Mouse (Mus musculus) MEL (cell line): Measurements from ENCODE around the gene Pold4. TPM values are rescaled to one million over a fixed set of nuclear protein-coding genes. Genes with fewer than 3 reads are reported as not detected.

Experiments
- DNase-seq: peaks from one replicate; pipeline ENCODE4 v3.0.0; 2011; ENCODE audit warnings: low read depth, low spot score
- H3K27ac ChIP-seq: 2 replicates; pipeline ENCODE4 v1.5.1; 2012; ENCODE audit warnings: low read depth, mild to moderate bottlenecking, control low read depth, low read length, moderate library complexity; ENCODE audit not compliant: control insufficient read depth
- H3K27me3 ChIP-seq, 2 experiments: fragments of 150-350 bp in 1 of 2; sonication (generic) in 1 of 2; 2 replicates each; pipeline ENCODE4 v1.6.1; 2012; ENCODE audit warnings: low read length in 2 of 2, mild to moderate bottlenecking in 2 of 2, improper control_type of control experiment in 1 of 2, moderate library complexity in 1 of 2; ENCODE audit not compliant: insufficient read depth in 2 of 2, control insufficient read depth in 1 of 2
- H3K36me3 ChIP-seq, 2 experiments: 2 replicates each; pipeline ENCODE4 v1.6.1; 2012 to 2014; ENCODE audit warnings: low read length in 2 of 2, improper control_type of control experiment in 1 of 2, inconsistent platforms in 1 of 2, mild to moderate bottlenecking in 1 of 2; ENCODE audit not compliant: insufficient read depth in 2 of 2, control insufficient read depth in 1 of 2
- H3K4me1 ChIP-seq, 2 experiments: fragments of 150-350 bp in 1 of 2; sonication (generic) in 1 of 2; 2 replicates each; pipeline ENCODE4 v1.6.1; 2012; ENCODE audit warnings: low read length in 2 of 2, improper control_type of control experiment in 1 of 2, mild to moderate bottlenecking in 1 of 2; ENCODE audit not compliant: insufficient read depth in 2 of 2, control insufficient read depth in 1 of 2
- H3K4me3 ChIP-seq, 2 experiments: fragments of 150-350 bp in 1 of 2; sonication (generic) in 1 of 2; 2 replicates each; pipeline ENCODE4 v1.5.1; 2012; ENCODE audit warnings: low read depth in 2 of 2, low read length in 2 of 2, mild to moderate bottlenecking in 2 of 2, moderate library complexity in 2 of 2, control low read depth in 1 of 2, improper control_type of control experiment in 1 of 2; ENCODE audit not compliant: control insufficient read depth in 1 of 2, insufficient read depth in 1 of 2
- H3K79me2 ChIP-seq: 2 replicates; pipeline ENCODE4 v1.6.1; 2012; ENCODE audit warnings: mild to moderate bottlenecking, low read length, moderate library complexity; ENCODE audit not compliant: control insufficient read depth, poor library complexity, insufficient read depth
- H3K9ac ChIP-seq: 2 replicates; pipeline ENCODE4 v1.6.1; 2012; ENCODE audit warnings: low read depth, mild to moderate bottlenecking, control low read depth, low read length, moderate library complexity; ENCODE audit not compliant: control insufficient read depth, poor library complexity, severe bottlenecking
- H3K9me3 ChIP-seq: fragments of 150-350 bp; sonication (generic); replicated peaks from 2 replicates; pipeline ENCODE4 v1.6.1; 2012; ENCODE audit warnings: mild to moderate bottlenecking, low read length, improper control_type of control experiment, moderate library complexity; ENCODE audit not compliant: insufficient read depth
- CHD1 ChIP-seq: IDR thresholded peaks from 2 replicates; pipeline ENCODE4 v1.6.1; 2012; ENCODE audit warnings: low read depth, mild to moderate bottlenecking, inconsistent platforms, low read length, improper control_type of control experiment
- CHD2 ChIP-seq: IDR thresholded peaks from 2 replicates; pipeline ENCODE4 v1.6.1; 2011; ENCODE audit warnings: low read length, improper control_type of control experiment
- CTCF ChIP-seq, 3 experiments: IDR thresholded peaks in 2 of 3; conservative IDR thresholded peaks in 1 of 3; 2 replicates each; pipeline ENCODE4 v1.5.1; 2011 to 2012; ENCODE audit warnings: low read length in 3 of 3, low read depth in 2 of 3, mild to moderate bottlenecking in 2 of 3, improper control_type of control experiment in 1 of 3, inconsistent platforms in 1 of 3, mixed read lengths in 1 of 3, moderate library complexity in 1 of 3; ENCODE audit not compliant: control insufficient read depth in 1 of 3, insufficient read depth in 1 of 3, poor library complexity in 1 of 3, severe bottlenecking in 1 of 3
- E2F4 ChIP-seq: IDR thresholded peaks from 2 replicates; pipeline ENCODE4 v1.6.1; 2011; ENCODE audit warnings: low read depth, low read length, improper control_type of control experiment, borderline replicate concordance
- ELF1 ChIP-seq: IDR thresholded peaks from 2 replicates; pipeline ENCODE4 v1.6.1; 2014; ENCODE audit warnings: low read depth, mild to moderate bottlenecking, inconsistent platforms, low read length, improper control_type of control experiment, moderate library complexity
- EP300 ChIP-seq, 2 experiments: IDR thresholded peaks; 2 replicates each; pipeline ENCODE4 v1.6.1; 2011; ENCODE audit warnings: improper control_type of control experiment in 2 of 2, low read length in 2 of 2, low read depth in 1 of 2, mild to moderate bottlenecking in 1 of 2
- ETS1 ChIP-seq: IDR thresholded peaks from 2 replicates; pipeline ENCODE4 v1.6.1; 2012; ENCODE audit warnings: low read depth, mild to moderate bottlenecking, inconsistent platforms, low read length, improper control_type of control experiment, moderate library complexity
- GABPA ChIP-seq: IDR thresholded peaks from 2 replicates; pipeline ENCODE4 v1.6.1; 2012; ENCODE audit warnings: low read depth, mild to moderate bottlenecking, inconsistent platforms, low read length, improper control_type of control experiment, moderate library complexity
- HCFC1 ChIP-seq: IDR thresholded peaks from 2 replicates; pipeline ENCODE4 v1.6.1; 2012; ENCODE audit warnings: low read depth, mild to moderate bottlenecking, inconsistent platforms, low read length, improper control_type of control experiment, moderate library complexity
- JUND ChIP-seq: IDR thresholded peaks from 2 replicates; pipeline ENCODE4 v1.6.1; 2011; ENCODE audit warnings: low read depth, mild to moderate bottlenecking, improper control_type of control experiment, low read length
- KAT2A ChIP-seq: conservative IDR thresholded peaks from 2 replicates; pipeline ENCODE4 v1.6.1; 2012; ENCODE audit warnings: low read depth, low read length, improper control_type of control experiment, inconsistent platforms
- MAFK ChIP-seq: IDR thresholded peaks from 2 replicates; pipeline ENCODE4 v1.6.1; 2011; ENCODE audit warnings: low read depth, mild to moderate bottlenecking, low read length, improper control_type of control experiment, borderline replicate concordance
- MAX ChIP-seq: IDR thresholded peaks from 2 replicates; pipeline ENCODE4 v1.6.1; 2011; ENCODE audit warnings: low read length, improper control_type of control experiment
- MAZ ChIP-seq: IDR thresholded peaks from 2 replicates; pipeline ENCODE4 v1.6.1; 2012; ENCODE audit warnings: low read depth, mild to moderate bottlenecking, inconsistent platforms, low read length, improper control_type of control experiment
- MEF2A ChIP-seq: IDR thresholded peaks from 2 replicates; pipeline ENCODE4 v1.6.1; 2014; ENCODE audit warnings: low read depth, mild to moderate bottlenecking, inconsistent platforms, low read length, improper control_type of control experiment; ENCODE audit not compliant: poor library complexity, insufficient replicate concordance, severe bottlenecking; ENCODE audit errors: extremely low read depth
- MXI1 ChIP-seq: IDR thresholded peaks from 2 replicates; pipeline ENCODE4 v1.6.1; 2011; ENCODE audit warnings: mild to moderate bottlenecking, low read depth, low read length, improper control_type of control experiment
- MYB ChIP-seq: IDR thresholded peaks from 2 replicates; pipeline ENCODE4 v1.6.1; 2011; ENCODE audit warnings: mild to moderate bottlenecking, low read depth, low read length, improper control_type of control experiment
- MYC ChIP-seq: IDR thresholded peaks from 2 replicates; pipeline ENCODE4 v1.6.1; 2011; ENCODE audit warnings: low read depth, mild to moderate bottlenecking, low read length, improper control_type of control experiment, moderate library complexity
- NELFE ChIP-seq: IDR thresholded peaks from 2 replicates; pipeline ENCODE4 v1.6.1; 2011; ENCODE audit warnings: low read depth, low read length, improper control_type of control experiment
- NRF1 ChIP-seq: IDR thresholded peaks from 2 replicates; pipeline ENCODE4 v1.6.1; 2014; ENCODE audit warnings: low read depth, mild to moderate bottlenecking, inconsistent platforms, low read length, improper control_type of control experiment, moderate library complexity; ENCODE audit not compliant: poor library complexity, insufficient read depth, severe bottlenecking
- POLR2A ChIP-seq, 2 experiments: IDR thresholded peaks; 2 replicates each; pipeline ENCODE4 v1.6.1; 2011 to 2012; ENCODE audit warnings: low read length in 2 of 2, mild to moderate bottlenecking in 2 of 2, control low read depth in 1 of 2, improper control_type of control experiment in 1 of 2, low read depth in 1 of 2, moderate library complexity in 1 of 2; ENCODE audit not compliant: control insufficient read depth in 1 of 2, insufficient read depth in 1 of 2, poor library complexity in 1 of 2
- POLR2AphosphoS2 ChIP-seq: IDR thresholded peaks from 2 replicates; pipeline ENCODE4 v1.6.1; 2011; ENCODE audit warnings: low read length, improper control_type of control experiment
- POLR2AphosphoS5 ChIP-seq: IDR thresholded peaks from 2 replicates; pipeline ENCODE4 v1.6.1; 2012; ENCODE audit warnings: low read depth, borderline replicate concordance, mild to moderate bottlenecking, inconsistent platforms, low read length, moderate library complexity, mixed read lengths
- RAD21 ChIP-seq: IDR thresholded peaks from 2 replicates; pipeline ENCODE4 v1.6.1; 2011; ENCODE audit warnings: mild to moderate bottlenecking, low read depth, low read length, improper control_type of control experiment
- RCOR1 ChIP-seq: IDR thresholded peaks from 2 replicates; pipeline ENCODE4 v1.6.1; 2012; ENCODE audit warnings: low read depth, mild to moderate bottlenecking, inconsistent platforms, low read length, improper control_type of control experiment
- SIN3A ChIP-seq: IDR thresholded peaks from 2 replicates; pipeline ENCODE4 v1.6.1; 2012; ENCODE audit warnings: low read length, improper control_type of control experiment, inconsistent platforms
- SMC3 ChIP-seq: IDR thresholded peaks from 2 replicates; pipeline ENCODE4 v1.6.1; 2011; ENCODE audit warnings: low read depth, low read length, improper control_type of control experiment
- TAL1 ChIP-seq: IDR thresholded peaks from 2 replicates; pipeline ENCODE4 v1.6.1; 2012; ENCODE audit warnings: mild to moderate bottlenecking, inconsistent platforms, low read length, moderate library complexity, mixed read lengths
- TBP ChIP-seq: IDR thresholded peaks from 2 replicates; pipeline ENCODE4 v1.8.0; 2011; ENCODE audit warnings: low read depth, low read length, improper control_type of control experiment
- TCF12 ChIP-seq: IDR thresholded peaks from 2 replicates; pipeline ENCODE4 v1.6.1; 2014; ENCODE audit warnings: low read depth, mild to moderate bottlenecking, inconsistent platforms, low read length, improper control_type of control experiment, moderate library complexity
- UBTF ChIP-seq: IDR thresholded peaks from 2 replicates; pipeline ENCODE4 v1.6.1; 2012; ENCODE audit warnings: low read depth, mild to moderate bottlenecking, inconsistent platforms, low read length, improper control_type of control experiment, moderate library complexity, borderline replicate concordance; ENCODE audit not compliant: insufficient read depth
- USF1 ChIP-seq: IDR thresholded peaks from 2 replicates; pipeline ENCODE4 v1.6.1; 2014; ENCODE audit warnings: low read depth, mild to moderate bottlenecking, inconsistent platforms, low read length, improper control_type of control experiment, moderate library complexity
- USF2 ChIP-seq, 2 experiments: IDR thresholded peaks; 2 replicates each; pipeline ENCODE4 v1.6.1; 2011 to 2012; ENCODE audit warnings: improper control_type of control experiment in 2 of 2, low read length in 2 of 2, borderline replicate concordance in 1 of 2, inconsistent platforms in 1 of 2, low read depth in 1 of 2, mild to moderate bottlenecking in 1 of 2; ENCODE audit not compliant: insufficient read depth in 1 of 2
- ZKSCAN1 ChIP-seq: IDR thresholded peaks from 2 replicates; pipeline ENCODE4 v1.6.1; 2012; ENCODE audit warnings: low read depth, mild to moderate bottlenecking, inconsistent platforms, low read length, improper control_type of control experiment, moderate library complexity
- ZMIZ1 ChIP-seq: IDR thresholded peaks from 2 replicates; pipeline ENCODE4 v1.6.1; 2012; ENCODE audit warnings: low read depth, mild to moderate bottlenecking, inconsistent platforms, low read length, improper control_type of control experiment, moderate library complexity
- ZNF384 ChIP-seq: IDR thresholded peaks from 2 replicates; pipeline ENCODE4 v1.6.1; 2012; ENCODE audit warnings: low read depth, mild to moderate bottlenecking, inconsistent platforms, low read length, improper control_type of control experiment
- polyA plus RNA-seq, 2 experiments: library from polyadenylated mRNA; stranded (reverse) in 1 of 2; unstranded in 1 of 2; fragments of >175 nt in 1 of 2; fragments of >200 nt in 1 of 2; gene quantifications; 2 replicates each; pipeline versions ENCODE4 v1.2.1 to v1.2.4; 2012; ENCODE audit warnings: low replicate concordance in 2 of 2, low read depth in 1 of 2; ENCODE audit not compliant: insufficient read length in 2 of 2, insufficient read depth in 1 of 2, missing spikeins in 1 of 2
- total RNA-seq: library from RNA; depleted of rRNA; stranded (reverse); fragments of 300-350 nt; gene quantifications from 2 replicates; pipeline ENCODE4 v1.2.3, GENCODE M21; 2012

The Pold4 gene
- total and polyA plus RNA-seq, 3 experiments, result 18.5 to 40.4 TPM; not detected in 1

DNA sequence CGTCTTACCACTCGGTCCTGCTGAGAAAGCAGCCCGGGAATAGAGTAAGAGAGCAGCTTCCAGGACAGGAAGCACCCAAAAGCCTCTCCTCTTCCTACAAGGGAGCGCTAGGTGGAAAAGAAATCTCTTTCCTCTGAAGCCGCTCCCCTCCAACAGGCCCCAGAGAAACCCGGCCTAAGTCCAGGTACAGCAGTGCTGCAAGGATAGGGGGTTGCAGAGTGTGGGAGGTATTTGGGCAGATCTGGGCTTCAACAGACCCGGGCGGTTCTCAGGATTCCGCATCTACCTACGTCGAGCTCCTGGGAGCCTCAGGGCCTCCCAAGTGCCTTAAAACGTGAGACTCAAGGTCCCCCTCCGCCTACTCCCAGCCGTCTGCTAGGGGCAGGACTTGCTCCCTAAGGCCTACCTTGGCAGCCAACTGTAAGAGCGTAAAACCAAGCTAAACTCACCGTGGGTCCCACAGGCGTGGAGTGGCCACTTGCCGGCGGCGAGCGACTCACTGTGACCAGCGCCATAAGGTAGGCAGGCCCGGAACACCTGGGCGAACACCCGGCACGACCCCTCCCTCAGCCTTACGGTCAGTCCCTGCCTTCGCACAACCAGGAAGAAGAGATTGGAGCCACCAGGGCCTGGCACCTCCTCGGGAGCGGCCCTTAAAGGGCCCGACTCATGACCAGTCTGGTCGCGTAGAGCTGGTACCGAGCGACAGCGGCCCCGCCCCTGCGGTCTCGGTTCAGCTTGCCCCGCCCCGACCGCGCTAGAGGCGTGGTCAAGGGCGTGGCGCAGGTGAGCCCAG, 37.1 kb downstream of the Pold4 start, which contains the start of gene Ssh3:
Gene Ssh3 (minus strand): TSS at position 615 of the 796 bp plus-strand sequence.
- Histone ChIP-seq H3K27me3 (no peaks in the 10 kb centered on the region), H3K9me3 (no peaks in the 10 kb centered on the region), H3K4me3 (peak within 1 kb of the TSS; percentile 63 to 79), H3K36me3 (no peaks in the 10 kb centered on the region), H3K79me2 (no peaks in the 10 kb centered on the region; the same call in 1 of the 2 replicates), H3K27ac (no peak within 1 kb of the TSS), H3K4me1 (peaks cover 3% of the 10 kb centered on the region in 2 experiments; a peak in 3 of 4 replicates), H3K9ac (peak within 1 kb of the TSS; percentile 62)
- peak; percentile 76 for DNase-seq
- TF ChIP-seq TAL1 (no peak), TCF12 (no peak), SMC3 (no peak), MYC (no peak), CHD1 (no peak), ETS1 (no peak), ZMIZ1 (no peak), TBP (no peak), MYB (no peak), ZNF384 (no peak), HCFC1 (peak; percentile 57), JUND (no peak), ELF1 (peak; percentile 82), E2F4 (no peak), CTCF (IDR thresholded peaks at IDR 0.05 in 2 of 3, conservative IDR thresholded peaks at IDR 0.05 in 1 of 3; ENCODE audit: control insufficient read depth in 1 of 3, insufficient read depth in 1 of 3, low read depth in 2 of 3, low read length in 3 of 3, poor library complexity in 1 of 3, severe bottlenecking in 1 of 3) (no peak), POLR2AphosphoS5 (no peak), MXI1 (peak; percentile 25; the same call in 1 of the 2 replicates), NELFE (no peak; the same call in 1 of the 2 replicates), ZKSCAN1 (no peak), UBTF (no peak), USF2 (IDR thresholded peaks at IDR 0.05; ENCODE audit: borderline replicate concordance in 1 of 2, insufficient read depth in 1 of 2, low read depth in 1 of 2, low read length in 2 of 2) (no peak), POLR2A (IDR thresholded peaks at IDR 0.05; ENCODE audit: control insufficient read depth in 1 of 2, insufficient read depth in 1 of 2, low read depth in 1 of 2, low read length in 2 of 2, poor library complexity in 1 of 2) (peak in 1 of 2 experiments; percentile 49; a peak in 1 of 4 replicates), RAD21 (no peak), MAZ (peak; percentile 86; the same call in 1 of the 2 replicates), KAT2A (no peak), RCOR1 (no peak), USF1 (no peak), MAX (no peak), MEF2A (no peak), POLR2AphosphoS2 (no peak), MAFK (no peak), GABPA (no peak), SIN3A (peak; percentile 75; the same call in 1 of the 2 replicates), CHD2 (no peak), NRF1 (no peak), EP300 (IDR thresholded peaks at IDR 0.05; ENCODE audit: low read depth in 1 of 2, low read length in 2 of 2) (no peak)
